Mouse (Mus musculus) midbrain, embryonic 11.5 days (tissue): ENCODE measurements around the gene Sumf2. TPM values are rescaled to one million over a fixed set of nuclear protein-coding genes. Genes with fewer than 3 reads are reported as not detected.
"Not testable (repeated sequence)": the region's sequence is repeated elsewhere in the genome, so short reads cannot be mapped to it uniquely, and the experiment has no call there.

Experiments
- ATAC-seq: fragments of 200-750 bp; cut with Nextera tagmentation; 2 replicates; pipeline ENCODE4 v1.8.0; 2017; ENCODE audit warnings: moderate TSS enrichment, moderate library complexity; ENCODE audit not compliant: low FRiP score
- DNase-seq: peaks from one replicate; pipeline ENCODE4 v3.0.0; 2015; ENCODE audit warnings: low spot score; ENCODE audit errors: missing footprints
- H3K27ac ChIP-seq: fragments of 300-500 bp; sonication (generic); 2 replicates; pipeline ENCODE4 v1.5.1; 2014; ENCODE audit warnings: low read depth, low read length
- H3K27me3 ChIP-seq: fragments of 300-500 bp; sonication (generic); 2 replicates; pipeline ENCODE4 v1.6.1; 2014; ENCODE audit warnings: mild to moderate bottlenecking, low read length, moderate library complexity, mixed read lengths; ENCODE audit not compliant: control insufficient read depth, insufficient read depth
- H3K36me3 ChIP-seq: fragments of 300-500 bp; sonication (generic); 2 replicates; pipeline ENCODE4 v1.6.1; 2014; ENCODE audit warnings: mild to moderate bottlenecking, low read length, moderate library complexity, mixed read lengths; ENCODE audit not compliant: control insufficient read depth, insufficient read depth
- H3K4me1 ChIP-seq: fragments of 300-500 bp; sonication (generic); 2 replicates; pipeline ENCODE4 v1.6.1; 2014; ENCODE audit warnings: low read length; ENCODE audit not compliant: control insufficient read depth, insufficient read depth
- H3K4me2 ChIP-seq: fragments of 300-500 bp; sonication (generic); 2 replicates; pipeline ENCODE4 v1.6.1; 2014; ENCODE audit warnings: mild to moderate bottlenecking, moderate library complexity
- H3K4me3 ChIP-seq: fragments of 300-500 bp; sonication (generic); 2 replicates; pipeline ENCODE4 v1.5.1; 2014; ENCODE audit warnings: low read depth, low read length
- H3K9ac ChIP-seq: fragments of 300-500 bp; sonication (generic); 2 replicates; pipeline ENCODE4 v1.6.1; 2014; ENCODE audit warnings: low read length
- H3K9me3 ChIP-seq: fragments of 300-500 bp; sonication (generic); 2 replicates; pipeline ENCODE4 v1.6.1; 2016; ENCODE audit warnings: low read length; ENCODE audit not compliant: control insufficient read depth
- WGBS: fragments of 180-500 bp; shearing (Covaris S2); extraction: QIAGEN DNeasy Blood & Tissue Kit; methylation state at CpG from one replicate; pipeline ENCODE4 v1.1.7; 2014; 5-methylcytosine and 5-hydroxymethylcytosine counted together
- polyA plus RNA-seq: library from polyadenylated mRNA; unstranded; fragments of >200 nt; fragmentation: Nextera tagmentation; extraction: Ambion mirVana; gene quantifications from 2 replicates; pipeline ENCODE4 v1.2.1, GENCODE M21; 2014

The Sumf2 gene
- polyA plus RNA-seq, 1 experiment from 2014 or later: 48.2 TPM

DNA sequence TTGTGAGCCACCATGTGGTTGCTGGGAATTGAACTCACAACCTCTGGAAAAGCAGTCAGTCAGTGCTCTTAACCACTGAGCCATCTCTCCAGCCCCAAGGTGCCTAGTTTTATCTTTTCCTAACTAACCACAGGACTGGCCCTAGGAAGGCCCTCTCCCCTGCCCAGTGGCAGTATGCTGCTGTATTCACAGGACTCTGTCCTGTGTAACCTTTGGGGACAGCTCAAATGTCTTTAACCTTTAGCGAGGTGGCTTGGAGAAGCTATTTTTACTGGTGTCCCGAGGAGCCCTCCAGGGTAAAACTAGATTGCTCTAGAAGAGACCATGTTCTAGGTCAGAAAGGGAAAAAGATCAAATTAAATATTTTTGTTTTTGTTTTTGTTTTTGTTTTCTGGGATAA lies 24.5 kb downstream of the Sumf2 start:
- DNase-seq: no peak
- Histone ChIP-seq H3K4me1 (no peaks in the 10 kb centered on the region), H3K4me2 (no peak overlapping the region), H3K36me3 (no peaks in the 10 kb centered on the region), H3K27me3 (no peaks in the 10 kb centered on the region), H3K27ac (no peak overlapping the region), H3K9ac (no peak overlapping the region), H3K9me3 (no peaks in the 10 kb centered on the region), H3K4me3 (no peak overlapping the region)
- no peak for ATAC-seq
- WGBS: 84% methylated on average over 2 of the region's 2 CpGs

DNA sequence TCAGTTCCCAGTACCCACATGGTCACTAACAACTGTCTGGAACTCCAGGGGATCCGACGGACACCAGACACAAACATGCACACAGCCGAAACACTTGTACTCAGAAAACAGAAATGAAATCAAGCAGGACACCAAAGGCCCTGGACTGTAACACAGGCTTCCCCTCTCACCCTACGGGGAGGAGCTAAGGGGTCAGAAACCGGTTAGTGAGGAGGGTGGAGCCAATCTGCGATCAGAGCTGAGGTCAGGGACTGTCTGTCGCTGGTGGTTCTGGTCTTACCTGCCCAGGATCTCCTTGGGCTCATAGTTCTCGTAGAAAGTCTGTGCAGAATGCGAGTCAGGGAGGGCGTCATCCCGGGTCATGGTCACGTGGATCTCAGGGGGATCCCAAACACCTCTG lies 27.2 kb downstream of the Sumf2 start:
- Histone ChIP-seq H3K9me3 (no peaks in the 10 kb centered on the region), H3K9ac (no peak overlapping the region), H3K27ac (no peak overlapping the region), H3K36me3 (no peaks in the 10 kb centered on the region), H3K4me3 (no peak overlapping the region), H3K4me1 (no peaks in the 10 kb centered on the region), H3K27me3 (no peaks in the 10 kb centered on the region), H3K4me2 (no peak overlapping the region)
- WGBS: 85% methylated on average over 12 of the region's 12 CpGs
- no peak for DNase-seq
- no peak for ATAC-seq

DNA sequence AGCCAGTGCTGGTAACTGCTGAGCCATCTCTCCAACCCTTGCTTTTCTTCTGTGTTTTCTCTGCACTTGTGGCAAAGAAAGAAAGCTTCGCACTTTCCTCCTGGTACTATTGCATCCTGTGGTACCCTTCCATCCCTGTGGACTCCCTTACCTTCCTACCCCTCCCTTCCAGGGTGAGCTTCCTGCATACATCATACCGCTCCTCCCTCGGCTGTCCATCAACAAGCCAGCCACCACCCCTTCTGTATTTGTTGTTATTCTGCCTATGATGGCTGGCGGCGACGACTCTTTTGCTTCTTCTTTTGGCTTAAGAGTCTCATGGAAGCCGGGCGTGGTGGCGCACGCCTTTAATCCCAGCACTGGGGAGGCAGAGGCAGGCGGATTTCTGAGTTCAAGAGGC lies 28.3 kb downstream of the Sumf2 start:
- Histone ChIP-seq H3K9ac (no peak overlapping the region), H3K27ac (no peak overlapping the region), H3K4me3 (no peak overlapping the region), H3K9me3 (no peaks in the 10 kb centered on the region), H3K36me3 (no peaks in the 10 kb centered on the region; the same call in 1 of the 2 replicates), H3K4me1 (no peaks in the 10 kb centered on the region), H3K4me2 (no peak overlapping the region), H3K27me3 (no peaks in the 10 kb centered on the region)
- DNase-seq: no peak
- WGBS: 83% methylated on average over 11 of the region's 11 CpGs
- ATAC-seq: no peak

DNA sequence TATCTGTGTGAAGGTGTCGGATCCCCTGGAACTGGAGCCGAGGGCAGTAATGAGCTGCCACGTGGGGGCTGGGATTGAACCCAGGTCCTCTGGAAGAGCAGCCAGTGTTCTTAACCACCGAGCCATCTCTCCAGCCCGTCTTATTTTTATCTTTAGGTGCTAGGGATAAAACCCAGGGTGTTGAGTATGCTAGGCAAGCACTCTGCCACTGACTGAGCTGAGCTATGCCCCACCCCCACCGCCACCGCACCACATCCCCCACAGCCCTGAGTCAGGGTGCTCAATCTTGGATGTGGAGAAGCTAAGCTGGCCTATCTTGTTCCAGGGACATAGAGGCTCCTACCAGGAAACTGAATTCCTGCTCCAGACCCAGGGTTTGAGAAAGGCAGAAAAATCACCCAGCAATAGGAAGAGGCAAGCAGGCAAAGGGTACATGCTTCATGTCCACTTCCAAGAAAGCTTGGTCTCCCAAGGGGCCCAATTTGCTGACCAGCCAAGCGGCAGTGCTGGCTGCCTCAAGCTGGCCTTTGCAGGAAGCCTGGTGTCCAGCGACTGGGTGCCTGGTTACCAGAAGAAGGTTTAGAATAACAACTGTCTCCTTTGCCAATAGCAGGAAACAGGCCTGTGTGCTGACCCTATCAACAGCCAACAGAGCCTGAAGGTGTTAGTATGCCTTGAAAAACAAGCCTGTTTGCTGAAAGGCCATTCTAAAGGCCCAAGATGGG lies 31.1 kb downstream of the Sumf2 start:
- Histone ChIP-seq H3K4me2 (no peak overlapping the region), H3K9me3 (no peaks in the 10 kb centered on the region), H3K4me3 (no peak overlapping the region), H3K4me1 (no peaks in the 10 kb centered on the region), H3K27ac (no peak overlapping the region), H3K27me3 (no peaks in the 10 kb centered on the region), H3K9ac (no peak overlapping the region), H3K36me3 (peaks cover 11% of the 10 kb centered on the region)
- DNase-seq: no peak
- ATAC-seq: no peak
- 76% methylated on average over 9 of the region's 9 CpGs for WGBS

DNA sequence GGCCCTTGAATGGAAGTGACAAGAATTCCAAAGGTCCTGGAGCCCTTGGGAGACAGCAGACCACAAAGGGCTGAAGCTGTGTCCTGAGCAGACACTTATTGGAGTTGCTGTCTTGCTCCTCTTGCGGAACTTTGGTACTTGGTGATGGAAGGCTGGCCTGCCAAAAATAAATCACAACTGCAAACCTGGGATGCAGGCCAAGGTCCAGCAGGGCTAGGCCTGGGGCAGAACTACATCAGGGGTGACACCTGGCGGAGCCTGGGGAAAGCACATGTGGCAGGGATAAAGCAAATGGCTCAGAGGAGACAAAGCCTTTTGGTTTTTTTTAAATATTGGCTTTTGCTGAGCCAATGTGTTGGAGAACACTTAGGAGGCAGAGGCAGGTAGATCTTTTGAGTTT lies 32.2 kb downstream of the Sumf2 start:
- ATAC-seq (no peak), DNase-seq (peak; percentile 75)
- Histone ChIP-seq H3K4me1 (no peaks in the 10 kb centered on the region), H3K27me3 (no peaks in the 10 kb centered on the region), H3K4me2 (no peak overlapping the region), H3K4me3 (no peak overlapping the region), H3K9ac (no peak overlapping the region), H3K9me3 (no peaks in the 10 kb centered on the region), H3K36me3 (peaks cover 11% of the 10 kb centered on the region), H3K27ac (no peak overlapping the region)
- 72% methylated on average over 2 of the region's 2 CpGs for WGBS

DNA sequence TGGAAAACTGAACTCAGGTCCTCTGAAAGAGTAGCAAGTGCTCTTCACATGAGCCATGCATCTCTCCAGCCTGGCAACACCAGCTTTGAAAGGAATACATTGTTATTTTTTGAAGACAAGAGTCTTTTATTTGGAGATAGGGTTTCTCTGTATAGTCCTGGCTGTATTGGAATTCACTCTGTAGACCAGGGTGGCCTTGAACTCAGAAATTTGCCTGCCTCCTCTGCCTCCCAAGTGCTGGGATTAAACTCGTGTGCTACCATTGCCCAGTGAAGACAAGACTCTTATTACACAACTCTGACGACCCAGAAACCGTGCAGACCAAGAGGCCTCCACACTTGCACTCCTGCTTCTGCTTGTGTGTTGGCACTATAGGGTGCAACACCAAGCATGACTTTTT lies 33.1 kb downstream of the Sumf2 start:
- H3K4me2 ChIP-seq: no peak overlapping the region
- H3K27ac ChIP-seq: no peak overlapping the region
- no peaks in the 10 kb centered on the region for H3K27me3 ChIP-seq
- ATAC-seq (no peak), DNase-seq (no peak)
- no peaks in the 10 kb centered on the region for H3K9me3 ChIP-seq
- no peak overlapping the region for H3K4me3 ChIP-seq
- H3K9ac ChIP-seq: no peak overlapping the region
- peaks cover 11% of the 10 kb centered on the region for H3K36me3 ChIP-seq
- 88% methylated on average over 3 of the region's 3 CpGs for WGBS
- no peaks in the 10 kb centered on the region for H3K4me1 ChIP-seq

DNA sequence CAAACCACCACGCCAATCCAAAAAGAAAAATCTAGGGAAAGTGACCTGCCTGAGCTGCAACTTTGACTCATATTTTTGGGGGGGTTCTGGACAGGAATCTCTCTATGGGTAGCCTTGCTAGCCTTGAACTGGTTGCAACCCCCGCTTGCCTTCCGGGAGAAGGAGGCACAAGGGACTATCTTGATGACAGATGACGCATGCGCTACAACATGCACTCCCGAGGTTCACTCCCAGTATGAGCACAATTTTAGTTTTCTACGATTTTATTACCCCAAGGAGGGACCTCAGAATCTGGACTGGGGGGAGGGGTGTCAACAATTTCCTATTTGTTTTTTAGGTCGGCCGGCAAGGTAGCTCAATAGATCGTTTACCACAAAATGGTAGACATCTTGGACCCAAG lies 39.5 kb downstream of the Sumf2 start:
- peak; percentile 91 for DNase-seq
- H3K4me2 ChIP-seq: peak overlapping the region; percentile 69
- no peak for ATAC-seq
- peak overlapping the region; percentile 78 for H3K9ac ChIP-seq
- peaks cover 7% of the 10 kb centered on the region for H3K36me3 ChIP-seq
- peak overlapping the region; percentile 87 for H3K4me3 ChIP-seq
- no peaks in the 10 kb centered on the region for H3K27me3 ChIP-seq
- peaks cover 6% of the 10 kb centered on the region for H3K4me1 ChIP-seq
- no peaks in the 10 kb centered on the region for H3K9me3 ChIP-seq
- H3K27ac ChIP-seq: no peak overlapping the region
- 46% methylated on average over 10 of the region's 10 CpGs for WGBS

DNA sequence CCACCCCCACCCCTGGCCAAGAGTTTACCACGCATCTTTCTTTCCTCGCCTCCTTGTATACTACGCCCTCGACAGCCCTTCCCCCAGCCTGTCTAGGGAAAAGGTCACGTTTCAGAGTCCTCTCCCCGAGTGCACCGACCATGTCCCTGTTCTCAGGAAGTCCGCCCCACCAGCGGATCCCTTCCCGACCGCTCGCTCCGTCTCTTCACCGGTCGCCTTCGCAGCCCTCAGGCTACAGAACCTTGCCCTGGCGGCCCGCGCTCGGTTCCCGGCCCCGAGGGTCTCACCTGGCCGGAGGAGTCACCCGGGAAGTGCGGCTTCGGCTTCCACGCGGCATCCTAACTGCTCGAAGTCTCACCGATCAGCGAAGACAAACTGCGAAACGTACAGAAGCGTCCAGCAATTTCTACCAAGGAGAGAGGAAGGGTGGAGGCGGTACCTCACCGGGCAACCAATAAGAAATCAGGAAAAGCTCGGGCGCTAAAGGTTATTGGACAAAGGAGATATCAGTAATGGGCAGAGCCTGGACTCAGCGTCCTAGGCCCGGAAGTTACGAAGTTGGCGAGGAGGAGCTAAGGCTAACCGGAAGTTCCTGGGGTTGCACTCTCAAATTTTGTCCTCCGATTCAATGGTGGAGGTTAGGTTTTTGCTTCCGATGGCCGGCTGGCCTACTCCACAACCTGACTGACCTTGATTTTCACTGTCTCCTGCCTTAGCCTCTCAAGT lies 40.3 kb downstream of the Sumf2 start, which contains the start of gene Chchd2:
Gene Chchd2, minus strand, starts transcription at position 560 of the 726 bp plus-strand sequence.
- Histone ChIP-seq H3K27me3 (no peaks in the 10 kb centered on the region), H3K9me3 (no peaks in the 10 kb centered on the region), H3K4me1 (peaks cover 6% of the 10 kb centered on the region), H3K36me3 (peaks cover 2% of the 10 kb centered on the region; the same call in 1 of the 2 replicates), H3K9ac (peak within 1 kb of the TSS; percentile 78), H3K4me3 (peak within 1 kb of the TSS; percentile 87), H3K27ac (peak within 1 kb of the TSS; percentile 71), H3K4me2 (peak within 1 kb of the TSS; percentile 69)
- peak; percentile 99 for ATAC-seq
- under 1% methylated on average over 46 of the region's 46 CpGs for WGBS
- DNase-seq: peak; percentile 99

DNA sequence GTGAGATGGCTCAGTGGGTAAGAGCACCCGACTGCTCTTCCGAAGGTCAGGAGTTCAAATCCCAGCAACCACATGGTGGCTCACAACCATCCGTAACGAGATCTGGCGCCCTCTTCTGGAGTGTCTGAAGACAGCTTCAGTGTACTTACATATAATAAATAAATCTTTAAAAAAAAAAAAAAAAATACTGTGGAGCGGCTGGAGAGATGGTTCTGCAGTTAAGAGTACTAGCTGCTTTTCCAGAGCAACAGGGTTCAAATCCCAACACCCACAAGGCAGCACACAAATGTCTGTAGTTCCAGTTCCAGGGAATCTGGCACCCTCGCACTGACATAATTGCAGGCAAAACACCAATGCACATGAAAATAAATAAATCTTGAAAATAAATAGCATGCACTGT lies 43.6 kb downstream of the Sumf2 start:
- not testable (repeated sequence) for H3K36me3 ChIP-seq, H3K9ac ChIP-seq, H3K4me3 ChIP-seq, DNase-seq, H3K4me2 ChIP-seq, H3K27me3 ChIP-seq, ATAC-seq, H3K4me1 ChIP-seq, H3K9me3 ChIP-seq, H3K27ac ChIP-seq
- WGBS: 89% methylated on average over 4 of the region's 7 CpGs
